Mouse (Mus musculus) 3T3-L1 (cell line): ENCODE measurements at regions not wholly inside any gene's neighbourhood (a gene's known extent, or its start where the extent isn't known, plus 50 kb on each side); places are given as distances from the start of the nearest gene placed in this dataset.

Experiments
- DNase-seq: peaks from one replicate; pipeline ENCODE4 v3.0.0-alpha.2; 2015; ENCODE audit warnings: low read depth, low spot score

- DNase-seq, result no peak
These were observed 323.5 kb downstream of the Ppp3ca start for GRCm38 (mm10) chr3:136993473-136993872.

- no peak for DNase-seq
These were observed 324.6 kb downstream of the Ppp3ca start for GRCm38 (mm10) chr3:136994361-136995083.

DNA sequence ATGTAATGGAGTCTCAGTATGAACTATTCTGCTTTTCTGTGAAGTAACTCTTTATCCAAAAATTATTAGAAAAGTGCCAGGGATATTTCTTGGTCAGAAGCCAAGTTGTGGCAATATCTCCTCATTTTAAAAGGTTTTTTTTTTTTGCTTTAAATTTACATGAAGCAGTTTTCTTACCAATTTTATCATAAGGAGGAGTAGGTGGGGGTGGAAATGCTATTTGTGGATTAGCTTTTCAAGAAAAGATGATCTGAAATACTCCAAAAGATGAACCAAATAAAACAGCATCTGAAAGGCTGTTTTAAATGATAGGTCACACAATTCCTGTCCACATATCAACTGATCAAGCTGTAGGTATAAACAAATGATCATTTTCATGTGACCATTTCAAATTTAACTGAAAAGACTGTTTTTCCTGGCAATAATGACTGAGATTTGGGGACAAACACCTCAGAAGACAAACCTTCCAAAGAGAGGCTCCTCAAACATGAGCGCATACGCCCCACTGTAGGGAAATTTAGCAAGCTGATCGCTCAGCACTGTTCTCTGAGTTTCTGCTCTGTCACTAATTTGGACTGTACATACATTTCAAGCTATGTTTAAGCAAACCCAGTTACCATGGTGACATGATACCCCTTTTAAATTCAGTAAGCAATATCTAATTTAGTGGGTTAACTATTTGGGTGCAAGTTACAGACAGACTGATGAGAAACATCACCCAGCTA is 325.8 kb downstream of the Ppp3ca start:
- no peak for DNase-seq

- no peak for DNase-seq
These were observed 326.5 kb downstream of the Ppp3ca start for GRCm38 (mm10) chr3:136996381-136996895.

GRCm38 (mm10) chr3:137011551-137011950 is 329.3 kb upstream of the Emcn start:
- peak; percentile 6 for DNase-seq

DNA sequence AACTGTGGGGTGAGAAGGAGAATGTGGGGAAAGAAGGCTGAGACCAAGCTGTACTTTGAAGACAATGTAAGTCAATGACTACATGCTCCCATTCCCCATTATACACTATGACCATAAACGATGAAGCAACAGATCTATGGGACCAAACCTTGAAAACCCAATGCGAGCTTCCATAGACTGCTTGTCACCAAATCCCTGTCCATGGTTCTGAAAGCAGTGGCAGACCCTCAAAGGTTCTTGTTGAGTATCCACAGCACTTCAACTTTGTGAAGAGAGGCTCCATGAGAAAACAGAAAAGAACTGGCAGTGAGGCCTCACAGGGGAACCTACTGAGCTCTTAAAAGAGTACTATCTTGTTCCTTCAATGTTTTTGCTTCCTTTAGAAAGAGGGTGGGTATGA is 326.2 kb upstream of the Emcn start:
- peak; percentile 47 for DNase-seq

DNA sequence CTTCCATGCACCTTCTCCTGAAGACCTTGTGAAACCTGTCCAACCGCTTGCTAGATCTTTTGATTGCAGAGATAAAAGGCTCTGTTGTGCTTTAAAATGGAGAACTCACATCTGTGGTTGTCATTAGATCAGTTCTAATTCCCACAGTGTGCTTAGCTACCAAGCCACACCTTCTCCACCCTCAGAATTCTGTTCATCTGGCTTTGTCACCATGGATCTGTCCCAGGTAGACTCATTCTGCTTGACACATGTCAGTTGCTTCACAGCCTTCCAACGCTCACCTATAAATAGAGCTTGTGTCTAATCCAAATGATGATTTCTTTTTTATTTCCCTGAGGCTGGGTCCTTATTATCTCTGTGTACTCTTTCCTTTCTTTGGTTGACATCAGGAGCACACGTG is 325.7 kb upstream of the Emcn start:
- no peak for DNase-seq

- DNase-seq, result no peak
These were observed 320.8 kb upstream of the Emcn start for GRCm38 (mm10) chr3:137019971-137020634.

DNA sequence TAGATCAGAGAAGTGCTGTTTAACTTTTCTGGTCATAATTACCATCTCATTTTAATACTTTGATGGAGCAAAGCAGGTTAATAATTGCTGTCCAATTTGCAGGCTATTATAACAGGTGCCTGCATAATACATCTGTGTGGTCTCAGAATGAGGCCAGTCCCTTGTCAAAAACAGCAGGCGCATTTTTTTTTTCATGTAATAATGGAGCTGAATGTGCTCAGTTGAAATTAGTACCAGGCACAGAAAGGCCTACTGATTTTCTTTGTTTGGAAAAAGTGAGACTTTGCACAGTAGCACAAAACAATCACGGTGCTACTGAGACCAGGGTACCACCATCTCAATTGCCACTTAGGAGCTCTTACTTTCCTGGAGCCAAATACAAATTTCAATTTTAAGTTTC is 311.3 kb upstream of the Emcn start:
- DNase-seq, result no peak

DNA sequence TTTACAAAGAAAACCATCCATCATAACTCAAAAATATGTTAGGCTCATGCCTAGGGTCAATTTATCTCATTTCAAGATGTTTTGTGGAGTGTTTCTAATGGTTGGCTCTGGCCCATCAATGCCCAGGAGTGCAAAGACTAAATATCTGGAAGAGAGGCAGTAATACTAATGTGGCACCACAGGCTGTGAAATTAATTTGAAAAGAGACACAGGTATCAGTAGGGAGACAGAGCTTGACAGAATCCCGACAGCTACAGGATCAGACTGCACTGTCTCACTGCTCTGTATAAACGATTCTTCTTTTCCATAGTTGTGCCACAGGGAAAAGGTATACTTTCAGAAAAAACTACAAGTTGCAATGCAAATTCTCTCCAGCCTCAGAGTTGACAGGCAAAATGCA is 308.1 kb upstream of the Emcn start:
- no peak for DNase-seq

DNA sequence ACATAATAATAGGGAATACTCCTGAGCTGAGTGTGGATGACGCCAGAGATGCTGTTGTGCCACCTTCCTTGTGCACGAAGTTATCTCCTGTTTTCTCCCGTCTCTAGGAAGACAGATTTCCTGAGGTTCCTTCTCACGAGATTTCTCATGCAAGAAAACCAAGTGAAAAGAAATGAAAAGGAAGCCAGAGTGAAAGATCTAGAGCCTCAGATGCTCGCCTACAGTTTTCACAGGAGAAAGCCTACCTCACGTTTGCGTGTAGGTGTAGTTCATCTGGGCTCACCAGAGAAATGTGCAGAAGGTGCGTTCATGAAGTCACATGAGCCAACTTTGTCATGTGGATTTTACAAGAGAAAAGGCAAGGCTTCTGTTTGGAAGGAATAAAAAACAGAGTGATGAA is 301.2 kb upstream of the Emcn start:
- DNase-seq, result no peak

DNA sequence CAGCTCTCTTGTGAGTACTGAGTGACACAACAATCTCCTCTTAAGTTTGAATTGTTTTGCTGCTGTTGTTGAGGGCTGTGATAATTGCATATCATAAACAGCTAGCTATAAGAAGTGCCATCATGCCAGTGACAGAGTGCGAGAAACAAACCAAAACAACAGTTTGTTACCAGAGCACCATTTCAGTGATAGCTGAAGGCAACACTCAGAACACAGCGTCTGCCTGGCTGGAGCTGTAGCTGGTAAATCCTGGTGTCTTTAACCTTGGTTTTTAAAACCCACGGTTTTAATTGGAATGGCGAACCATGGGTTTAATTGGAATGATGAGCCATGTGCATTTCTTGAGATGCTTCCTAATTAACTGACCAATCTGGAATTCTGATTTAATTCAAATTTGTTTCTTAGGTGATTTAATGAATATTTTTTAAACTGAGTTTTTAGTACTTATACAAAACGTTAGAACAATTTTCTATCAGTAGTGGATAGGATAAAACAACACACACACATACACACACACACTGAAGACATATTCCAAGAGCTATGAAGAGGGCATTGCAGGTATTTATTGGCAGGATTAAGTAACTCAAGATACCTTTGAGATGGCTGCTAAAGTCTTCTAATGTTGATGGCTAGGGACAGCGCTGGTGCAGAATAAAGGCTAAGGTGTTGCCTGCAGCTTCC is 284.2 kb upstream of the Emcn start:
- DNase-seq, result no peak

DNA sequence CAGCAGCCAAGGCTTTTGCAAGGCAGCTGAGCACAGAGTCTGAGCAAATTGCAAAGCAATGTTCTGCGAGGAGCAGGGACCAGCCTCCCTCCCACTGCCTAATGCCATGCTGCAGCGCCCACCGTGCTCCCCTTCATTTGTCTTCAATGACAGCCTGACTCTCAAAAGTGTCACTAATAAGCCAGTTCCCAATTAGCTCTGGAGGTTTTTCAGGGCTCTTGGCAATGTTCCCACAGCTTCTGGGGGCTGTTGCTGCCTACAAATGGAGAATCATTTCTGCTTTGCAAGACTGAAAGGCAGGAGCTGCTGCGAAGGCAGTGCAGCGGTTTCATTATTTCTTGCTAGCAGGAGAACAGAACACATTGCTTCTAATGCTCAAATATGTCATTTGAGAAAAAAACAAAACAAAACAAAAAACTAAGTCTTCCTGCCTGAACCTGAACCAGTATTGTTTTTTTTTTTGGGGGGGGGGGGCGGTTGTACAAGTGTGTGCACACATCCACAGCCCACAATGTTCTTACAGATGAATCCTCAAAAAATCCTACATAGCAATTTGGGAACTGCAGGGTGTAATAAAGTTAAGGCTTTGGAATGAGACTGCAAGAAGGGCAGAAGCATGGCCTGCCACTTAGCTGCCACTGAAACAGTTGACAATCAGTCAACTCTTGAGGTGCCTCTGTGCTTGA is 283.5 kb upstream of the Emcn start:
- no peak for DNase-seq

- no peak for DNase-seq
These were observed 283.0 kb upstream of the Emcn start for GRCm38 (mm10) chr3:137057911-137058260.

GRCm38 (mm10) chr3:137062067-137062466 is 278.8 kb upstream of the Emcn start:
- no peak for DNase-seq

GRCm38 (mm10) chr3:137067336-137067735 is 273.5 kb upstream of the Emcn start:
- DNase-seq, result no peak

- no peak for DNase-seq
These were observed 271.5 kb upstream of the Emcn start for GRCm38 (mm10) chr3:137069334-137069733.

GRCm38 (mm10) chr3:137077718-137078599 is 262.9 kb upstream of the Emcn start:
- DNase-seq, result no peak

- DNase-seq, result no peak
These were observed 262.3 kb upstream of the Emcn start for GRCm38 (mm10) chr3:137078600-137078975.

- DNase-seq, result no peak
These were observed 254.0 kb upstream of the Emcn start for GRCm38 (mm10) chr3:137086896-137087295.
